Mouse (Mus musculus) CH12.LX (cell line): ENCODE results near the gene Mtfr1l. TPM values are rescaled to one million over a fixed set of nuclear protein-coding genes. Genes with fewer than 3 reads are reported as not detected.

Experiments used
- DNase-seq: peaks from one replicate; pipeline ENCODE4 v3.0.0-alpha.2; 2013; ENCODE audit errors: extremely low read depth
- H3K27ac ChIP-seq: 2 replicates; pipeline ENCODE4 v1.5.1; 2012; ENCODE audit warnings: low read depth, mild to moderate bottlenecking, control low read depth, moderate library complexity; ENCODE audit not compliant: insufficient read depth
- H3K27me3 ChIP-seq: replicated peaks from 2 replicates; pipeline ENCODE3; 2012; ENCODE audit warnings: inconsistent platforms
- H3K36me3 ChIP-seq, 2 experiments: replicated peaks in 1 of 2; 2 replicates each; pipeline versions ENCODE3 to v1.6.1; 2012; ENCODE audit warnings: inconsistent platforms in 1 of 2, low read length in 1 of 2, mild to moderate bottlenecking in 1 of 2, mixed read lengths in 1 of 2, moderate library complexity in 1 of 2; ENCODE audit not compliant: control insufficient read depth in 1 of 2, insufficient read depth in 1 of 2
- H3K4me1 ChIP-seq, 2 experiments: 2 replicates each; pipeline ENCODE4 v1.6.1; 2012; ENCODE audit warnings: inconsistent platforms in 1 of 2, moderate library complexity in 1 of 2; ENCODE audit not compliant: insufficient read depth in 2 of 2, control insufficient read depth in 1 of 2
- H3K4me2 ChIP-seq: 2 replicates; pipeline ENCODE4 v1.6.1; 2012; ENCODE audit warnings: low read depth, mild to moderate bottlenecking, control low read depth; ENCODE audit not compliant: poor library complexity, insufficient read depth, severe bottlenecking
- H3K4me3 ChIP-seq, 3 experiments: fragments of 150-350 bp in 1 of 3; sonication (generic) in 1 of 3; replicated peaks in 1 of 3; 2 replicates each; pipeline versions ENCODE3 to v1.5.1; 2011 to 2012; ENCODE audit warnings: low read depth in 2 of 3, low read length in 2 of 3, mild to moderate bottlenecking in 2 of 3, moderate library complexity in 2 of 3, control low read depth in 1 of 3, improper control_type of control experiment in 1 of 3, inconsistent platforms in 1 of 3, mixed read lengths in 1 of 3; ENCODE audit not compliant: poor library complexity in 1 of 3
- H3K79me2 ChIP-seq: replicated peaks from 2 replicates; pipeline ENCODE4 v1.6.1; 2012; ENCODE audit warnings: mild to moderate bottlenecking, moderate library complexity; ENCODE audit not compliant: control insufficient read depth, poor library complexity, insufficient read depth, severe bottlenecking; ENCODE audit errors: extremely low read depth
- H3K9ac ChIP-seq: 2 replicates; pipeline ENCODE4 v1.6.1; 2012; ENCODE audit warnings: low read depth, mild to moderate bottlenecking, control low read depth, moderate library complexity; ENCODE audit not compliant: insufficient read depth
- H3K9me3 ChIP-seq: replicated peaks from 2 replicates; pipeline ENCODE3; 2012; ENCODE audit warnings: low read length, inconsistent platforms, mixed read lengths
- CHD1 ChIP-seq: IDR thresholded peaks from 2 replicates; pipeline ENCODE4 v1.6.1; 2012; ENCODE audit warnings: low read depth, low read length, improper control_type of control experiment, inconsistent platforms
- CHD2 ChIP-seq: IDR thresholded peaks from 2 replicates; pipeline ENCODE4 v1.6.1; 2011; ENCODE audit warnings: low read length, improper control_type of control experiment
- E2F4 ChIP-seq: IDR thresholded peaks from 2 replicates; pipeline ENCODE4 v1.6.1; 2011; ENCODE audit warnings: low read depth, low read length, improper control_type of control experiment; ENCODE audit not compliant: insufficient replicate concordance
- ELF1 ChIP-seq: IDR thresholded peaks from 2 replicates; pipeline ENCODE4 v1.6.1; 2014; ENCODE audit warnings: low read depth, mild to moderate bottlenecking, inconsistent platforms, low read length, improper control_type of control experiment
- ETS1 ChIP-seq: conservative IDR thresholded peaks from 2 replicates; pipeline ENCODE4 v1.6.1; 2012; ENCODE audit warnings: low read depth, mild to moderate bottlenecking, inconsistent platforms, low read length, improper control_type of control experiment, moderate library complexity
- GABPA ChIP-seq: IDR thresholded peaks from 2 replicates; pipeline ENCODE4 v1.6.1; 2012; ENCODE audit warnings: low read depth, low read length, improper control_type of control experiment, inconsistent platforms; ENCODE audit not compliant: insufficient replicate concordance
- IRF4 ChIP-seq: IDR thresholded peaks from 2 replicates; pipeline ENCODE4 v1.6.1; 2014; ENCODE audit warnings: low read depth, mild to moderate bottlenecking, inconsistent platforms, low read length, improper control_type of control experiment
- JUN ChIP-seq: IDR thresholded peaks from 2 replicates; pipeline ENCODE4 v1.6.1; 2011; ENCODE audit warnings: low read depth, mild to moderate bottlenecking, low read length, improper control_type of control experiment, moderate library complexity; ENCODE audit not compliant: insufficient read depth
- JUND ChIP-seq: conservative IDR thresholded peaks from 2 replicates; pipeline ENCODE4 v1.6.1; 2011; ENCODE audit warnings: low read depth, low read length, improper control_type of control experiment
- KAT2A ChIP-seq: IDR thresholded peaks from 2 replicates; pipeline ENCODE4 v1.6.1; 2012; ENCODE audit warnings: low read length, improper control_type of control experiment, inconsistent platforms; ENCODE audit not compliant: insufficient replicate concordance
- MAX ChIP-seq: IDR thresholded peaks from 2 replicates; pipeline ENCODE4 v1.6.1; 2011; ENCODE audit warnings: low read length, improper control_type of control experiment
- MEF2A ChIP-seq: IDR thresholded peaks from 2 replicates; pipeline ENCODE4 v1.6.1; 2014; ENCODE audit warnings: low read depth, mild to moderate bottlenecking, inconsistent platforms, low read length, improper control_type of control experiment, borderline replicate concordance
- MXI1 ChIP-seq: IDR thresholded peaks from 2 replicates; pipeline ENCODE4 v1.6.1; 2011; ENCODE audit warnings: mild to moderate bottlenecking, low read depth, low read length, improper control_type of control experiment
- MYC ChIP-seq: IDR thresholded peaks from 2 replicates; pipeline ENCODE4 v1.6.1; 2011; ENCODE audit warnings: low read depth, mild to moderate bottlenecking, improper control_type of control experiment, low read length
- NELFE ChIP-seq: IDR thresholded peaks from 2 replicates; pipeline ENCODE4 v1.6.1; 2011; ENCODE audit warnings: low read depth, low read length, improper control_type of control experiment
- NRF1 ChIP-seq: IDR thresholded peaks from 2 replicates; pipeline ENCODE4 v1.6.1; 2014; ENCODE audit warnings: low read depth, mild to moderate bottlenecking, inconsistent platforms, low read length, improper control_type of control experiment, moderate library complexity
- RCOR1 ChIP-seq: conservative IDR thresholded peaks from 2 replicates; pipeline ENCODE4 v1.6.1; 2012; ENCODE audit warnings: low read depth, mild to moderate bottlenecking, inconsistent platforms, low read length, improper control_type of control experiment
- SIN3A ChIP-seq: IDR thresholded peaks from 2 replicates; pipeline ENCODE4 v1.6.1; 2012; ENCODE audit warnings: low read length, improper control_type of control experiment, inconsistent platforms
- TCF12 ChIP-seq: IDR thresholded peaks from 2 replicates; pipeline ENCODE4 v1.6.1; 2014; ENCODE audit warnings: low read depth, mild to moderate bottlenecking, inconsistent platforms, low read length, improper control_type of control experiment
- UBTF ChIP-seq: IDR thresholded peaks from 2 replicates; pipeline ENCODE4 v1.6.1; 2012; ENCODE audit warnings: low read depth, mild to moderate bottlenecking, inconsistent platforms, low read length, improper control_type of control experiment, moderate library complexity
- ZC3H11A ChIP-seq: IDR thresholded peaks from 2 replicates; pipeline ENCODE4 v1.6.1; 2012; ENCODE audit warnings: low read depth, mild to moderate bottlenecking, inconsistent platforms, low read length, improper control_type of control experiment
- ZMIZ1 ChIP-seq: IDR thresholded peaks from 2 replicates; pipeline ENCODE4 v1.6.1; 2012; ENCODE audit warnings: low read depth, mild to moderate bottlenecking, inconsistent platforms, low read length, improper control_type of control experiment
- dilution Hi-C: fragments of 300-500 bp; cut with MboI; formaldehyde crosslinking; loops from 2 replicates; pipeline ENCODE4 v1.14.3; 2020; ENCODE audit warnings: low sequenced_read_pairs; ENCODE audit not compliant: extremely low pct_unique_long_range_greater_than_20kb, extremely low pct_ligation_motif_present
- in situ Hi-C: fragments of 300-500 bp; cut with MboI; formaldehyde crosslinking; loops from 3 replicates; pipeline ENCODE4 v1.14.3; 2019; ENCODE audit warnings: low sequenced_read_pairs, low pct_ligation_motif_present, low pct_unique_long_range_greater_than_20kb, mixed read lengths
- polyA plus RNA-seq: library from polyadenylated mRNA; unstranded; fragments of >175 nt; gene quantifications from 2 replicates; pipeline ENCODE4 v1.2.1, GENCODE M21; 2012; ENCODE audit warnings: low read depth; ENCODE audit not compliant: insufficient read length
- total RNA-seq, 2 experiments: library from RNA; depleted of rRNA; stranded (reverse); fragments of 300-350 nt in 1 of 2; fragments of >200 nt in 1 of 2; gene quantifications; 2 replicates each; pipeline ENCODE4 v1.2.3; 2012 to 2014

Gene Mtfr1l
- total and polyA plus RNA-seq, 3 experiments: 16.2 to 36.5 (median 34.0) TPM

- no peak overlapping the region for H3K27ac ChIP-seq
- H3K9me3 ChIP-seq: no peaks in the 10 kb centered on the region
Measured at GRCm38 (mm10) chr4:134533421-134533820, 1.8 kb downstream of the Mtfr1l start.

DNA sequence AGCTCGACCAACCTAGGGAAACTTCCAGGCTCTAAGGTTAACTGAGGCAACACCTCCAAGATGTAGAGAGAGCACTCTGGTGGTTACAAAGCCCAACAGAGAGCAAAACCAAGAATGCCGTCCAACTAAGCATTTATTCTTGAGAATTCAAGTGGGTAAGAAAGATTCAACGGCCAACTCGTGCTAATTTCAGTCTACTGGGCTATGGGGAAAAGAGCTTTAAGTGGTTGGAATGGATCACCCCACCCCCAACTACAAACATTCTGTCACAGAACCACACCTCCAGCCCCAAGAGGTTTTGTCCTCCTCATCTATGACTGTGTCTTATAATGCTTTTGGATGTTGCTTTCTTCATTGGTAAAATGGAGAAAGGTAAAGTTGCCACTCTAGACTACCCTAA lies 2.3 kb downstream of the Mtfr1l start:
- H3K36me3 ChIP-seq: peaks cover 21 to 41% of the 10 kb centered on the region in 2 experiments
- H3K4me1 ChIP-seq: peaks cover 3 to 24% of the 10 kb centered on the region in 2 experiments; a peak in 3 of 4 replicates
- H3K9me3 ChIP-seq: no peaks in the 10 kb centered on the region
- no peak overlapping the region for H3K9ac ChIP-seq
- H3K4me2 ChIP-seq: no peak overlapping the region
- H3K27ac ChIP-seq: no peak overlapping the region
- H3K79me2 ChIP-seq: no peaks in the 10 kb centered on the region
- TF ChIP-seq ZC3H11A (no peak), UBTF (no peak), JUND (no peak), TCF12 (no peak), CHD1 (no peak)
- in situ Hi-C loops (no loop called here), dilution Hi-C loops (no loop called here)
- no peak overlapping the region for H3K4me3 ChIP-seq
- no peak for DNase-seq
- H3K27me3 ChIP-seq: peaks cover 9% of the 10 kb centered on the region

More at GRCm38 (mm10) chr4:134533421-134533820, 1.8 kb downstream of the Mtfr1l start:
- H3K4me3 ChIP-seq: peak overlapping the region in 1 of 3 experiments; percentile 2
- H3K9ac ChIP-seq: no peak overlapping the region
- peaks cover 20 to 37% of the 10 kb centered on the region in 2 experiments for H3K36me3 ChIP-seq
- in situ Hi-C loops: no loop called here
- no peak for DNase-seq
- dilution Hi-C loops: no loop called here
- peaks cover 12% of the 10 kb centered on the region for H3K27me3 ChIP-seq
- no peaks in the 10 kb centered on the region for H3K79me2 ChIP-seq
- TF ChIP-seq JUN (no peak), E2F4 (no peak), SIN3A (no peak), GABPA (no peak), CHD2 (no peak), ELF1 (no peak), IRF4 (no peak), NRF1 (no peak), NELFE (no peak), MXI1 (no peak), ETS1 (no peak), CHD1 (no peak), RCOR1 (no peak), MEF2A (no peak), MAX (no peak), KAT2A (no peak), MYC (no peak), ZMIZ1 (no peak)
- H3K4me2 ChIP-seq: peak overlapping the region; percentile 86
- peaks cover 3 to 24% of the 10 kb centered on the region in 2 experiments; a peak in 3 of 4 replicates for H3K4me1 ChIP-seq
